Mouse (Mus musculus) thymus, postnatal 25 days (tissue): ENCODE results near the gene Jph4.

Source experiments
- DNase-seq: peaks from one replicate; pipeline ENCODE4 v3.0.0; 2022

The Jph4 gene

GRCm38 (mm10) chr14:55116425-55117200, at the start of gene Jph4:
Gene Jph4, minus strand, starts transcription at chr14:55116935.
- DNase-seq: no peak

GRCm38 (mm10) chr14:55164172-55164806, 47.6 kb upstream of the Jph4 start:
- no peak for DNase-seq

GRCm38 (mm10) chr14:55162168-55162567, 45.4 kb upstream of the Jph4 start:
- no peak for DNase-seq

- DNase-seq: peak; percentile 78
Measured at GRCm38 (mm10) chr14:55161098-55161634, 44.4 kb upstream of the Jph4 start.

DNA sequence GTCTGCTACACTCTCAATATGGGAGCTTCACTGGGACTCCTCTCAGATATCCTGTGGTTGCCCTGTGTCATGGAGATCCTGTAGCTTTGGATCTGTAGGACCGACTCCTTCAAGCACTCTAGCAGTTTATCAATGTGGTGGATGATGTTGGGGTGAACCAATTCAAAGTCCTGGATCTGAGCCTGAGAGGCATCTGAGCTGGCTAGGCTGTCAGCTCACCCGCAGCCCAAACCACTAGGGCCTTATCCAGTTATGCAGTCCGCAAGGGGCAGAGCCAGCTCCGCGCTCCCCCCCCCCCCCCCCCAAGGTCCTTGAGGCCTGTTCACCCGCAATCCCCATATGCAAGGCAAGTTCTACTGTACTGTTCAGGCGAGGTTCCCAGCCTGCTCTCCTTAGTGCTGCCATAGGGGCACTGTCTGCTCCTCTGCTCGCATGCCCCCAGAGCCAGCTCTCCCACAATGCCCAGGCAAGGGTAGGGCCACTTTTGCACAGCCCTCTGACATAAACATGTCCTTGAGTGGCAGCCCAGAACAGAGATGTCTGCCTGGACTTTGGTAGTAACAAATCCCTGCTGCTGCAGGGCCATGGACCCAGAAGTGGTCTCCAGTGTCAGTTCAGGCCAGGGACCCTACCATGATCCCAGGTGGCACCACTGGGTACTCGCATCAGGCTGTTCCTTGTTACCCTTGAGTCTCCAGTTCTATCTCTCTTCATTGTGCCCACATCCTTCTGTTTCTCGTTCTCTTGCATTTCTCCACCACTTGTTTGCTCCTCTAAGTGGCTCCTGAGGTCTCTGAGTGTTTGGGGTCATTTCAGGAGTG, 43.7 kb upstream of the Jph4 start:
- no peak for DNase-seq

DNA sequence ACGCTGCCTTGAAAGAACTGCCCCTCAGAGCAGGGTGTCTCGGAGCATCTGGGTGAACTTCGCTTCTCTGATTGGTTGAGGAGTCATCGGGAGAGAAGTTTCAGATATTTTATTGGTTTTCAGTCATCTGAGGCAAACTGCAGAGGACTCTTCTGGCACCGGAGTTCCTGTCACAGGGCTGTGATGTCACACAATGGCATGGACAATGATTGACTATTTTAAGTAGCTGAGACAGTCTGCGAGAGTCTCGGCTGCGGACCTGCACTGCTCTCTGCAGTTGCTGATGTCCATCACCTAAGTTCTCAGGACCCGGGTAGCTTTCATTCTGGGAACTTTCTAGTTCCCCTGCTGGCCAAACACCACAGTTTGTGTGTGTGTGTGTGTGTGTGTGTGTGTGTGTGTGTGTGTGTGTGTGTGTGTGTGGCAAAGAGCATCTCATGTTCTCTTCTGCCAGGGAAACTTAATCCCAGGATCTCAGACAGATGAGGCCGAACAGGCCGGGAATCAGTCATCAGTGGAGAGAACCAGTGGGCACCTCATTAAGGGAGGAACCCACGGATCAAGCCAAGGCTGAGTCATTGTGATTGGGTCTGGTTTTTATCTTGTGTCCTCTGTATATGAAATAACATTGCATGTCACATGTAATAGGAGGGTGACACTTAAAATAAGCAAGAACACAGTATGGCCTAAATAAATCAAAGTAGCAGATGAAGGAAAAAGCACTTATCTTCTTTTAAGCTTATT, 40.8 kb upstream of the Jph4 start:
- DNase-seq: no peak

- DNase-seq: no peak
Measured at GRCm38 (mm10) chr14:55152951-55153481, 36.3 kb upstream of the Jph4 start.

DNA sequence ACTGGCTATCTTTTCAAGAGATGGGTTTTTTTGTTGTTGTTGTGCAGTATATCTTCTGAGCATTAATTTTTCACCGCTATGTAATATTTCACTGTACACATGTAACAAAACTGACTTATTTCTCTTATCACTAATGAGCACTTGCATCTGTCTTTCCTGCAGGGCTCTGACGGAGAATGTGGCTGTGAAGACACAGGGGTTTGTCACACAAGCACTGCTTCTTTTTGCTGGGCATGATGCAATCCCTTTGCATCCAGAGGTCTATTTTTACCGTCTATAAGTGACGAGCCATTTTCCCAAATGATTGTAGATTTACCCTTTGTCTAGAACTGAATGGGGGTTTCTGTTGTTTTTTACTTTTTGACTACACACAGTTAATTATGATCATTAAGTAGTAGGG, 35.4 kb upstream of the Jph4 start:
- no peak for DNase-seq

GRCm38 (mm10) chr14:55150985-55151384, 34.2 kb upstream of the Jph4 start:
- no peak for DNase-seq

DNA sequence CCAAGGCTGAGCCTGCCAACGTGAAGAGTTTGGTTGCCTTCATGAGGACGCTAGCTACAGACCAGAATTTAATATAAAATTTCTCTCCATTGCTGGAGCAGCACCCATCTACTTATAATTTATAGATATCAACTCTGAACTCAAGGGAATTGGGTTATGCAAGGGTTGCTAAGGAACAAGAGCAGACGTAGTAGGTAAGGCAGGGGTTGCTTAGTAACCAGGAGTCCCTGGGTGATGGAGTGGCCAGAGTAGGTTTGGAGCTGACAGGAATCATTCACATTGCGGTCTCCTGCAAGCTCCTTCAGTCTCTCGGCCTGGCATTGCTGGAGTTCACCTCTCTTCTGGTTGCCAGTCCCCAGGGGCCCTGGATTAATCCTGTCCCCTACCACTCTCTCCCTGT, 32.3 kb upstream of the Jph4 start:
- DNase-seq: no peak

DNA sequence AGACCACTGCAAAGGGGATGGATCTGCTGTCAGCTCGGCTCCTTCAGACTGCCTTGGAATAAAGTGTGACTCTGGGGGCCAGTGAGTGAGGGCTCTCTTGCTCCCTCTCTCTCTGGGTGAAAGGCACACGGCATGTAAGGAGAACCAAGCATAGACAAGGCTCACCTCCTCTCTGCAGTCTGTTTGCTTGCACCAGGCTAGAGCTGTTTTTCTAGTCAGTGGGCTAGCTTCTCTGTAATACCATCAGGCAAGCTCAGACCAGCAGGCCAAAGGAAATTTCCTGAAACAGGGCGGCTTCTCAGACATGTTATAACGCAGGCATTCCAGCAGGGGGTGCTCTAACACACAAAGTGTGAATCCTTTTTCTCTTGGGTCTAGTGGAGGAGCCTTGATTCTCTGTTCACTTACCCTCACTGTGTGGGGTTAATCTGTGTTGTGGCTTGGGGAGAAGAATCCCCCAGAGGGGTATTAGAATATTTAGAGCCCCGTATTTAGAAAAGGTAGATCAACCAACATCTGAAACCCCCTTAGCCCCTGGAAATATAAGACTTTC, 31.7 kb upstream of the Jph4 start:
- peak; percentile 58 for DNase-seq

DNA sequence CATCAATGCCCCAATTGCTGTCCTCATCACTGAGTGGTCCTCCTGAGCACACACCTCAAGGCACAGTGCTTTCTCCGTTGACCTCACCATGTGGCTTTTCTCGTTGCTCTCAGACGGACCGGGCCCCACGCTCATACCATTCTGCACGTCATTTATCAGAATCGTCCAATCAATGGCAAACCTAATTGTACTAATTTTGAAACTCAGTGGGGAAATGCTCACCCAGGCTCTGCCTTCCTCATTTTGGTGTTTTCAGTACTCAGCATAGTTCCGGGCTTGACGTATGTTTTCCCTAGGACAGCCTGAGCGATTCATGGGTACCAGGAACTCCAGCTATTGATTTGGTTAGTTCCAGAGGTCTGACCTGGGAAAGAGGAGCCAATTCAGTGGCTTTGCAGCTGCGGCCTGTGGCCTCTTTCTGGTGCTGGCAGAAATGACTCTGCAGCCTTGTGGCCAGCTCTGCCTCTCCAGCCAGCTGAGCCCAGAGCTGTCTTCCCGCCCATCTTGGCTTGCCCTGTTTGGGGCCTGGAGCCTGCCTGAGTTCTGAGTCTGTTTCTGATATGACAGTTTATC, 30.2 kb upstream of the Jph4 start:
- no peak for DNase-seq

- no peak for DNase-seq
Measured at GRCm38 (mm10) chr14:55146324-55146723, 29.6 kb upstream of the Jph4 start.

GRCm38 (mm10) chr14:55139313-55139712, 22.6 kb upstream of the Jph4 start:
- DNase-seq: no peak

DNA sequence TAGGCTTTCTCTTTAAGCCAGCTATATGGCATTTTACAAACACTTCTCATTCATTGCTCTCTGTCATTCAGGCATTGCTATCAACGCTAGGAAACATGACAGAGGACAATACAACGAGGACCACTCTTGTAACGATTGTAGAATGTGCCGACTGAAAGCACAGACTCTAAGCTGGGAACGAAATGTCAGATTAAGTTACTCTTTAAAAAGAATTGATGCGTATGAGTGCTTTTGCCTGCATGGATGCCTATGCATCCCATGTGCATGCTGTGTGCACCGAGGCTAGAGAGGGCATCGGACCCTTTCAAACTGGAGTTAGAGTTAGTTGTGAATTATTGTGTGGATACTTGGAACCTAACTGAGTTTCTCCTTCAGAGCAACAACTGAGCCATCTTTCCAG, 18.9 kb upstream of the Jph4 start:
- no peak for DNase-seq

DNA sequence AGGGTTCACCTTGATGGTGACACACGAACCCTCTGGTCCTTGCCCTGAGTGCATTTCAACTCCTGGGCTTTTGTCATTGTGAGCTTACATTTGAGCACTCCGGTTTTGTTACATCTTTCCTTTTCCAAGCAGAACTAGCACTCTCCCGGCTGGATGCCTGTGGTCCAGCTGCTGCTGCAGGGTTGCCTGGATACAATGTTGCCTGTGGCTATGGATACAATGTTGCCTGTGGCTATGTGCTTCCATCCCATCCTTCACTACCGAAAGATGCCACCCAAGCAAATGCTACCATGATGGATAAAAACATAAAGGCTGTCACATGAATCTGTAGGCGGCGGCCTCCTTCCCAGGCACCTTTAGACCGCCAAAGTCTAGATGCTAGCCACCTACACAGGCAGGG, 9.8 kb upstream of the Jph4 start:
- no peak for DNase-seq

DNA sequence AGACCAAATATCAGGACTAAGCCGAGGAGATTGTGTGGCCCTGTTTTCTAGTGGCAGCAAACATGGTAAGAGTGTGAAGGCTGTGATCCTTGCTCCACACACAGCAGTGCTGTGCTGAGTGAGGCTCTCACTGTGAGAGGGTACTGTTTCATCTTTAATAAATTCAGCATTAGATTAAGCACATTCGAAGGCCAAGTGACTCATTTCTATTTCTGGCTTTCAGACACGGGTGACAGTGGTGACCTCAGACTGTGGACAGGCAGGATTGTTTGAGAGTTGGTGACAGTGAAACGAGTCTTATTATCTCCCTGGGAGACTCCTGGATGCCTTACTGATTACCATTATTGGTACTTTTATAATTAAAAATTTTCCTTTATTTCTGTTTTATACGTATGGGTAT, 9.0 kb upstream of the Jph4 start:
- DNase-seq: no peak

DNA sequence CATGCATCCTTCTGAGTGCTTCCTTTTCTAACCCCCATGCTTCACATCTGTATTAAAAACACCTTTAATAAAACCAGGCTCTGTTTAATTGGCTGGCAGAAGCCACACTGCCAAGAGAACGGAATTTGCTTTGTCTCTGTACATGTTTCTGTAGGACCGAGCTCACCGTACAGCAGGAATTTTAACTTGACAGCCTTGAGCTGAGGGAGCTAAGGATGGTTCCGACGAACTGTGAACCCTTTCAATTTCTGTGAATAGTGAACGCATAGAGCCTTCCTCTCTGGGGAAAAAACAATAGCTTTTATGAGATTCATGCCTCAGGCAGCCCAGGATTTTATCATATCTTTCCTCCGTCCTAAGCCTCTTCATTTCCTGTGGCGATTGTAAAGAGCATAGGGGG, 5.6 kb upstream of the Jph4 start:
- DNase-seq: no peak

GRCm38 (mm10) chr14:55121947-55122346, 5.2 kb upstream of the Jph4 start:
- peak; percentile 50 for DNase-seq

GRCm38 (mm10) chr14:55119421-55120134, 2.8 kb upstream of the Jph4 start:
- DNase-seq: no peak

DNA sequence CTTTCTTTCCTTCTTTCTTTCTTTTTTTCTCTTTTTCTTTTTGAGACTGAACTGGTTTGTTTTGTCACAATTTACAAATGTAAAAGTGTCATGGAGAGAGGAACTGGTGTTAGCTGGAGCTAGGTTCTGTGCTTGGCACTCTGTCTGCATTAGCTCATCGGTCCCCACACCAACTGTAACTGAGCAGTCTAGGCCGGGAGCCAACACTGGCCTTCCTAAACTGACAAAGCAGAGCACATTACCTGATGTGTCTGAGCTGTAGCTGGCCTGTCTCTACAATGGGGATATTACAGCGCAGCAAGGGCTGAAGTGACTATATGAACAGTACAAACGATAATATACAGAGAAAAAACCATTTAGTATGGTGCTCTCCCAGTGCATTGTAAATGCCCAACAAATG, 2.1 kb upstream of the Jph4 start:
- no peak for DNase-seq
